Mouse (Mus musculus): ENCODE measurements at regions not wholly inside any gene's neighbourhood (a gene's known extent, or its start where the extent isn't known, plus 50 kb on each side); places are given as distances from the start of the nearest gene placed in this dataset.

- Histone ChIP-seq H3K9me3 (ENCODE audit: control insufficient read depth, low read length) (no peaks in the 10 kb centered on the region), H3K9ac (ENCODE audit: low read length) (no peak overlapping the region), H3K27me3 (ENCODE audit: control insufficient read depth, insufficient read depth, low read depth, low read length) (no peaks in the 10 kb centered on the region), H3K4me1 (replicated peaks; ENCODE audit: control insufficient read depth, insufficient read depth, low read length) (no peaks in the 10 kb centered on the region), H3K4me2 (ENCODE audit: low read depth, low read length) (no peak overlapping the region), H3K27ac (ENCODE audit: low read length) (no peak overlapping the region), H3K36me3 (ENCODE audit: control insufficient read depth, insufficient read depth, low read length) (no peaks in the 10 kb centered on the region), H3K4me3 (ENCODE audit: low read length) (no peak overlapping the region)
- 38% methylated on average over 6 of the region's 6 CpGs for WGBS
- no peak for ATAC-seq (ENCODE audit: low read depth)
Observed at GRCm38 (mm10) chr13:52268279-52268678, 262.8 kb downstream of the Diras2 start.

- Histone ChIP-seq H3K9ac (ENCODE audit: low read length) (no peak overlapping the region), H3K27ac (ENCODE audit: low read length) (no peak overlapping the region), H3K4me1 (replicated peaks; ENCODE audit: control insufficient read depth, insufficient read depth, low read length) (no peaks in the 10 kb centered on the region), H3K9me3 (ENCODE audit: control insufficient read depth, low read length) (no peaks in the 10 kb centered on the region), H3K4me3 (ENCODE audit: low read length) (no peak overlapping the region), H3K4me2 (ENCODE audit: low read depth, low read length) (no peak overlapping the region), H3K36me3 (ENCODE audit: control insufficient read depth, insufficient read depth, low read length) (no peaks in the 10 kb centered on the region), H3K27me3 (ENCODE audit: control insufficient read depth, insufficient read depth, low read depth, low read length) (no peaks in the 10 kb centered on the region)
- 73% methylated on average over 19 of the region's 19 CpGs for WGBS
- no peak for ATAC-seq (ENCODE audit: low read depth)
Observed at GRCm38 (mm10) chr13:52273502-52274246, 257.4 kb downstream of the Diras2 start.

DNA sequence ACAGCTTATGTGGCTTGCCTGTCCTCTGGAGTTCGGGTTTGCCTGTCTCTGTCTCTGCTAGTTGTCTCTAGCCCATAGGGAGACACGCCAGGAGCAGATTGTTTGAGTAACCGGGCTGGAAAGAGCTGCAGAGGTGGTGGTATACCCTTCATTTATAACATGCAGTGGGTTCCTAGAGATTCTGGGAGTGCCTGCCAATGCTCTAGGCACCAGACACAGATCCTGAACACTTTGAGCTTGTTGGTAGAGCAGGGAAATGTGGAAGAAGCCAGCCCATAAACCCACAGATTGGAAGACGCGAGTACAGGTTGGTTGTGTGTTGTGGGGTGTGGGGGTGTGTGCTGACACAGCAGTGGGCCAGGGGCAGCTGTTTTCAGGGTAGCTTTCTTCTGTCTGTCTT is 255.9 kb downstream of the Diras2 start:
- no peaks in the 10 kb centered on the region for H3K4me1 ChIP-seq (replicated peaks; ENCODE audit: control insufficient read depth, insufficient read depth, low read length)
- H3K4me3 ChIP-seq (ENCODE audit: low read length): no peak overlapping the region
- WGBS: 73% methylated on average over 5 of the region's 5 CpGs
- no peak overlapping the region for H3K27ac ChIP-seq (ENCODE audit: low read length)
- no peaks in the 10 kb centered on the region; the same call in 1 of the 2 replicates for H3K9me3 ChIP-seq (ENCODE audit: control insufficient read depth, low read length)
- H3K9ac ChIP-seq (ENCODE audit: low read length): no peak overlapping the region
- H3K27me3 ChIP-seq (ENCODE audit: control insufficient read depth, insufficient read depth, low read depth, low read length): no peaks in the 10 kb centered on the region
- no peak overlapping the region for H3K4me2 ChIP-seq (ENCODE audit: low read depth, low read length)
- no peaks in the 10 kb centered on the region for H3K36me3 ChIP-seq (ENCODE audit: control insufficient read depth, insufficient read depth, low read length)
- ATAC-seq (ENCODE audit: low read depth): no peak

DNA sequence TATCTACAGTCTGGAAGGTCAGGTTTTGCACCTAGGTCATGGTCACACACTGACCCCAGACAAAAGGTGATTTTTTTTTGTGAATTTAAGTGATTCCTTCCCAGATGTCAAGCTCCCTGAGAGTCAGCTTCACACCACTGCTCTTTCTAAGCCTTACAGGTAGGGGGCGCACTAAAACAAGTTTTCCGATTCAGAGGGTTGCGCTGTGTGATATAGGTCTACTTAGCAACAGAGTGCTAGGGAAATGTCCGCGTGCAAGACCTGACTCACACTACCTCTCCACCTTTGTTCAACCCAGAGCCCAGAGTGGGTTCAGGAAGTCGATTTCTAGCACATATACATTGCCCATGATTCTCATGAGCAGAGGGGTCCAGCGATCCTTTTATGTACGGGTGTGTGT is 255.4 kb downstream of the Diras2 start:
- no peak overlapping the region for H3K27ac ChIP-seq (ENCODE audit: low read length)
- H3K4me2 ChIP-seq (ENCODE audit: low read depth, low read length): peak overlapping the region; percentile 41
- H3K27me3 ChIP-seq (ENCODE audit: control insufficient read depth, insufficient read depth, low read depth, low read length): no peaks in the 10 kb centered on the region
- 6% methylated on average over 8 of the region's 8 CpGs for WGBS
- peak; percentile 62 for ATAC-seq (ENCODE audit: low read depth)
- no peaks in the 10 kb centered on the region for H3K4me1 ChIP-seq (replicated peaks; ENCODE audit: control insufficient read depth, insufficient read depth, low read length)
- H3K9ac ChIP-seq (ENCODE audit: low read length): no peak overlapping the region
- H3K4me3 ChIP-seq (ENCODE audit: low read length): no peak overlapping the region
- no peaks in the 10 kb centered on the region for H3K36me3 ChIP-seq (ENCODE audit: control insufficient read depth, insufficient read depth, low read length)
- no peaks in the 10 kb centered on the region; the same call in 1 of the 2 replicates for H3K9me3 ChIP-seq (ENCODE audit: control insufficient read depth, low read length)

GRCm38 (mm10) chr13:52277195-52277594 is 253.9 kb downstream of the Diras2 start:
- no peaks in the 10 kb centered on the region for H3K4me1 ChIP-seq (replicated peaks; ENCODE audit: control insufficient read depth, insufficient read depth, low read length)
- no peak overlapping the region for H3K9ac ChIP-seq (ENCODE audit: low read length)
- H3K36me3 ChIP-seq (ENCODE audit: control insufficient read depth, insufficient read depth, low read length): no peaks in the 10 kb centered on the region
- no peaks in the 10 kb centered on the region for H3K27me3 ChIP-seq (ENCODE audit: control insufficient read depth, insufficient read depth, low read depth, low read length)
- ATAC-seq (ENCODE audit: low read depth): no peak
- no peak overlapping the region for H3K27ac ChIP-seq (ENCODE audit: low read length)
- no peak overlapping the region for H3K4me3 ChIP-seq (ENCODE audit: low read length)
- no peaks in the 10 kb centered on the region; the same call in 1 of the 2 replicates for H3K9me3 ChIP-seq (ENCODE audit: control insufficient read depth, low read length)
- no peak overlapping the region for H3K4me2 ChIP-seq (ENCODE audit: low read depth, low read length)
- WGBS: 66% methylated on average over 3 of the region's 3 CpGs

- Histone ChIP-seq H3K9me3 (ENCODE audit: control insufficient read depth, low read length) (no peaks in the 10 kb centered on the region; the same call in 1 of the 2 replicates), H3K4me3 (ENCODE audit: low read length) (no peak overlapping the region), H3K9ac (ENCODE audit: low read length) (no peak overlapping the region), H3K27me3 (ENCODE audit: control insufficient read depth, insufficient read depth, low read depth, low read length) (no peaks in the 10 kb centered on the region), H3K4me2 (ENCODE audit: low read depth, low read length) (no peak overlapping the region), H3K4me1 (replicated peaks; ENCODE audit: control insufficient read depth, insufficient read depth, low read length) (no peaks in the 10 kb centered on the region), H3K27ac (ENCODE audit: low read length) (no peak overlapping the region), H3K36me3 (ENCODE audit: control insufficient read depth, insufficient read depth, low read length) (no peaks in the 10 kb centered on the region)
- no peak for ATAC-seq (ENCODE audit: low read depth)
- WGBS: 89% methylated on average over 1 of the region's 1 CpGs
Observed at GRCm38 (mm10) chr13:52278831-52279230, 252.2 kb downstream of the Diras2 start.

GRCm38 (mm10) chr13:52279281-52279969 is 251.7 kb downstream of the Diras2 start:
- Histone ChIP-seq H3K4me1 (replicated peaks; ENCODE audit: control insufficient read depth, insufficient read depth, low read length) (0 out of 2 replicates have a peak, but pooled peaks cover 5% of the 10 kb centered on the region), H3K9me3 (ENCODE audit: control insufficient read depth, low read length) (no peaks in the 10 kb centered on the region; the same call in 1 of the 2 replicates), H3K4me2 (ENCODE audit: low read depth, low read length) (no peak overlapping the region), H3K27me3 (ENCODE audit: control insufficient read depth, insufficient read depth, low read depth, low read length) (no peaks in the 10 kb centered on the region), H3K36me3 (ENCODE audit: control insufficient read depth, insufficient read depth, low read length) (no peaks in the 10 kb centered on the region), H3K9ac (ENCODE audit: low read length) (no peak overlapping the region), H3K4me3 (ENCODE audit: low read length) (no peak overlapping the region), H3K27ac (ENCODE audit: low read length) (no peak overlapping the region)
- 58% methylated on average over 11 of the region's 11 CpGs for WGBS
- no peak for ATAC-seq (ENCODE audit: low read depth)

DNA sequence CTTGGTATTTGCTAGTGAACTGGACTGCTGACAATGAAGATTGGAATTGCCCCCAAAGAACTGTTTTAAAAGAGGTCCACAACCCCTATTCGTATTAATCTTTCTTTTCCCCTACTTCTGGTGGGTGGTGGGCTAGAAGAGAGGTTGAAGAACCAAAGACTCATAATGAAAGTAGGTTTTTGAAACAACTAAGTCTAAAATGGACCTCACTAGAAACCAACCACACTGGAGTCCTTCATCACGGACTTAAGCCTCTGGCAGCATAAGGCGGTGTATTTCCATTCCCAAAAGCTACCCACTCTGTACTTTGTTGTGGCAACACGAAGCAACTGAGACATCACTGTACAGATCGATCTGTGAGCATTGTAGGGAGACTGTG is 251.1 kb downstream of the Diras2 start:
- Histone ChIP-seq H3K4me3 (ENCODE audit: low read length) (no peak overlapping the region), H3K9ac (ENCODE audit: low read length) (no peak overlapping the region), H3K9me3 (ENCODE audit: control insufficient read depth, low read length) (no peaks in the 10 kb centered on the region; the same call in 1 of the 2 replicates), H3K27ac (ENCODE audit: low read length) (no peak overlapping the region), H3K27me3 (ENCODE audit: control insufficient read depth, insufficient read depth, low read depth, low read length) (no peaks in the 10 kb centered on the region), H3K4me1 (replicated peaks; ENCODE audit: control insufficient read depth, insufficient read depth, low read length) (0 out of 2 replicates have a peak, but pooled peaks cover 5% of the 10 kb centered on the region), H3K4me2 (ENCODE audit: low read depth, low read length) (no peak overlapping the region), H3K36me3 (ENCODE audit: control insufficient read depth, insufficient read depth, low read length) (no peaks in the 10 kb centered on the region)
- no peak for ATAC-seq (ENCODE audit: low read depth)
- 85% methylated on average over 5 of the region's 5 CpGs for WGBS

DNA sequence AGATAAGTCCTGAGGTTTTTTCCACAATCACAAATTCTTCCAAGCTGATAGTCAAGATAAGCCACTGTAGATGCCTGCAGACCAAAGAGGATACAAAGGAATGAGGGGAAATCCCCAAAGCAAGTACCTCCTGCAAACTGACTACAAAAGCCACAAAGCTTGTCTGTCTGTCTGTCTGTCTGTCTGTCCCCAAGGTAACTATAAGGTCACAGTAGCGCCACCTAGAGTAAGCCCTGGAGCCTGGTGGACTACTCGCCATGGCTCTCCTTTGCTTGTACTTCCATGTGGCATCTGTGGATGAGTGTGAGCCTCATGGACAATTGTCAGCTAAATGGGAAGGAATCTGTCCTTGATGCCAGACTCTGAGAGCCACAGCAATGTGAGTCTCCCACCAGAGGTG is 249.8 kb downstream of the Diras2 start:
- H3K4me3 ChIP-seq (ENCODE audit: low read length): no peak overlapping the region
- ATAC-seq (ENCODE audit: low read depth): no peak
- H3K4me2 ChIP-seq (ENCODE audit: low read depth, low read length): no peak overlapping the region
- H3K36me3 ChIP-seq (ENCODE audit: control insufficient read depth, insufficient read depth, low read length): no peaks in the 10 kb centered on the region
- H3K27me3 ChIP-seq (ENCODE audit: control insufficient read depth, insufficient read depth, low read depth, low read length): no peaks in the 10 kb centered on the region
- 0 out of 2 replicates have a peak, but pooled peaks cover 5% of the 10 kb centered on the region for H3K4me1 ChIP-seq (replicated peaks; ENCODE audit: control insufficient read depth, insufficient read depth, low read length)
- no peaks in the 10 kb centered on the region; the same call in 1 of the 2 replicates for H3K9me3 ChIP-seq (ENCODE audit: control insufficient read depth, low read length)
- H3K9ac ChIP-seq (ENCODE audit: low read length): no peak overlapping the region
- no peak overlapping the region for H3K27ac ChIP-seq (ENCODE audit: low read length)
- WGBS: 73% methylated on average over 2 of the region's 2 CpGs
